Mouse (Mus musculus): Measurements from ENCODE around the gene Myh9.
A peak's percentile ranks its signal among the peaks of the same experiment; 100 is the strongest.
"Not testable (repeated sequence)": the region's sequence is repeated elsewhere in the genome, so short reads cannot be mapped to it uniquely, and the experiment has no call there.

The Myh9 gene

DNA sequence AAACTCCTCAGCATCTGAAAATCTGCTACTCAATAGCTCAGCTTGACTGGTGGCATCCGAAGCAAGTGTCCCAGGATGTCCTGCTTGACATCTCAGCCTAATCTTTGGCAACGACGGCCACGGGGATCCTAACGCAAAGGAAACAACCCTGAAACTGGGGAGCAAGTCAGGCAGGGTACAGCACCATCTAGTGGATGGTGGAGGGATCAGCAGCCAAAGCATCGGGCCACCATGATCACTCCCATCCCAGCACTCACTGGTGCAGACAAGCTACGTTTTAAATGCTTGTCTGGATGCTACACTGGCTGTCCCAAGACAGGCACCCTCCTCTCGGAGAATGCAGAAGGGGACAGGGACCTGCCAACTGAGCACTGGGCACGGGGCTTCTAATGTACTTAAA lies 85.1 kb downstream of the Myh9 start, which contains the start of gene Apol8:
Gene Apol8 (minus strand): TSS at position 156 of the 400 bp plus-strand sequence.
- peak; percentile 38 to 65 for DNase-seq (ENCODE audit: low spot score in 2 of 2)

DNA sequence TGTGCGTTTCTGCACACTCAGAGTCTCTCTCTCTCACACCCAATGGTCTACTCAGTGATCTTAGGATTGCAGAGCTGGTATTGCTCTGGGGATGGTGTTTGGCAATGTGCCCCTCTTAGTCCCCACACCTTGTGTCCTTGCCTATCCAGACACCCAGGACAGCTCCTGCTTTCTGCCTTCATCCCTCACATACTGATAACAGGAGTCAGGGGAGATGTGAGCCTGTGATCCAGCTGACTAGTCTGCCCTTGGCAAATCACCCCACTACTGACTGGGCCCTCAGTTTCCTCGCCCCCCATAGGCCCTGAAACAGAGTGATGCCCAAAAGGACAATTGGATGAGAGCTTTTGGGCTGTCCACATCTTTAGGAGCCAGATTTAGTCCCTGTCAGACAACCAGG lies 85.9 kb downstream of the Myh9 start:
- DNase-seq (ENCODE audit: low spot score in 2 of 2) = no peak

DNA sequence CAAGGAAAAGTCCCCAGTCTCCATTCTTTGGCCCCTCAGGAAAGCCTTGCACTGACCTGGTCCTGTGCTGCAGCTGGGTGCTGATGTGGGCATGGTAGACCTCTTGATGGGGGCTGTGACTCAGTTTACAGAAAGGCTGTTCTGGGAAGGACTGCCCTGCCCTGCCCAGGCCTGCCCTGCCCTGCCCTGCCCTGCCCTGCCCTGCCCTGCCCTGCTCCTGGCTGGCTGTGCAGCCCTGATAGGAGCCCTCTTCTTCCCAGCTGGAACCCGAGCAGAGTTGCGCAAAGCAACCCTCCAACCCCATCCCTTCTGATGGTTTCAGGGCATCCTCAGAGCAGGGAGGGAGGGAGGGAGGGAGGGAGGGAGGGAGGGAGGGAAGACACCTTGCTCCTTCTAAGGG lies 86.8 kb downstream of the Myh9 start:
- DNase-seq (ENCODE audit: low spot score in 2 of 2) = peak; percentile 50 to 70

- no peak for DNase-seq (ENCODE audit: low spot score in 2 of 2)
These were observed 89.5 kb downstream of the Myh9 start for GRCm38 (mm10) chr15:77752443-77752842.

GRCm38 (mm10) chr15:77750461-77750860 lies 91.5 kb downstream of the Myh9 start:
- DNase-seq (ENCODE audit: low spot score in 2 of 2) = peak in 1 of 2 experiments; percentile 48

DNA sequence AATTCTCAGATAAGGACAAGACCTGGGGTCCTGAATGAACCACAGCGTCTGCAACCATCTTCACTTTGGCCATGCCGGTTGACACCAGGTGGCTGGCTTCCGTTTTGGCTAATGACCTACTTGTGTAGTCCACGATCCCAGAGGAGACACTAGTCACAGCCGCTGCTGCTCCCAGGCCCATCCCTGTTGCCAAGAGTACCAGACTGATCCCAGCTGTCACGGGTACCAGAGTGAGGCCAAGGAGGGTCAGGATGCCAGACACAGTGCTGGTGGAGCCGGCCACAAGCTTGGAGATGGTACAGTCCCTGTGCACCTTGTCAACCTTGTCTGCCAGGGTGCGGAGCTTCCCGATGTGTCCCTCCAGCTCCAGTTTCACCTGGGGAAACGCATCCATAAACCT lies 92.3 kb downstream of the Myh9 start:
- no peak for DNase-seq (ENCODE audit: low spot score in 2 of 2)

DNA sequence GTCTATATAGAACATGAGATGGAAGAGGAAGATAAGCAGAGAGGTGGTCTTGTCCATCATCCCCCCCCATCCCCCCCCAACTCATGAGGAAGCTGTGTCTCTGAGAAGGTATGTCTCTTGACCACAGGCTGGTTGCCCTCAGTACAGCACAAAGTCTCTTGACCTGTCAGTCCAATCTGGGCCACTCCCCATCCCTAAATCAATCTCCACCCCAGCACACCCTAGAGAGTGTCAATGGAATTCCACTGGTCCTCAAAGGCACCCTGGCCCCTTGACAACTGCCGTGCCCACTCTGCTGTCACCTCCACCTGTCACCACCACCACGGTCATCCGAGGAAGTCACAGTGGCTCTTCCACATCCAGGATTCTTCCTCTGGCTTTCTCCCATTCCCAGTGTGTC lies 93.6 kb downstream of the Myh9 start:
- DNase-seq (ENCODE audit: low spot score in 2 of 2) = no peak

DNA sequence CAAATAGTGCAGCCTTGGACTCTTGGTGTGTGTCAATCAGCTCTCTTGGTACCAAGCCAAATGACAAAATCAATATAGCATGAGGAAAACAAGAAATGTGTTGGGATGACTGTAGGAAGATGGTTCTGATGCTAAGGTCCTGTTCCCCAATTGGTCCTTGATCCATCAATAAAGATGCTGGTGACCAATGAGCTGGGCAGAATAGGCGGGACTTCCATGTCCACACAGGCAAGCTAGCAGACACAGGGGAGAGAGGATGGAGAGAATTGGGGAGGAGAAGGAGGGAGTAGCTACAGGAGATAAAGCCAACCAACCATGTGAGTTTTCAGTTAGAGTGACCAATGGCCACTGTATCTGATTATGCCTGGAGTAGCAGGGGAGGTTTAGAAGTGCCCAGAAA lies 95.6 kb downstream of the Myh9 start:
- no peak for DNase-seq (ENCODE audit: low spot score in 2 of 2)

DNA sequence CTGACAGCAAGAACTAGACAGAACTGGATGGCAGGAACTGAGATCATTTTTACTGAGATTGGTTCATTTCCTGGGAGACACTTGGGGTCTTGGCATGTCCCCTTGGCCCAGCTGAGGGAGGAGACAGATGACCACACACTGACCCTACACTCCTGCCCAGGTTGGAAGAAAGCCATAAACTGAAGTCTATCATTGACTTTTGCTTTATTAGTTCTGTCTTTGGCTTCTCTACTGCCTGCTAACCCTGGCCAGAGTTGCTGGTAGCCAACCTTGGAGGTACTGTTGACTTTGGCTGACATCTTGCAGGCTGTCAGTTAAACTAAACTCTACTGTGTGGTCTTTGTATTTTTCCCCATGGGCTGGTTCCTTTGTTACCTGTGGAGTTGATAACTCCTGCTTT lies 96.9 kb downstream of the Myh9 start:
- DNase-seq (ENCODE audit: low spot score in 2 of 2) = no peak

DNA sequence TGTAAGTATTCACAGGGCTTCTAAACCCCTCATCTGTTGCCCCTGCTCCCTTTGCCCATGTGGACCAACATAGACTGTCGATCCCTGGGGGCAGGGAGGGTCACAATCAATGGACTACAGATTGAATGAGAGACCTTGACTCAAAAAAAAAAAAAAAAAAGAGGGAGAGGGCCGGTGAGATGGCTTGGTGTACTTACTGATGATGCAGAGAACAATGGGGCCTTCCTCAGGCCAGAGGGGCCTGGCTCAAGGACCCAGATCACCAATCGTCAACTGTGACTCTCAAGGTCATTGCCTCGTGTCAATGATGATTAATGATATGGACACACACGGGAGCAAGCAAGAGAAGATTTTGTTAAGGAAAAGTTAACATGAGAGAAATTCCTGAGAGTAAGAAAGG lies 97.3 kb downstream of the Myh9 start:
- DNase-seq (ENCODE audit: low spot score in 2 of 2) = no peak

GRCm38 (mm10) chr15:77741556-77741955 lies 100.4 kb downstream of the Myh9 start:
- not testable (repeated sequence) for DNase-seq (ENCODE audit: low spot score in 2 of 2)

DNA sequence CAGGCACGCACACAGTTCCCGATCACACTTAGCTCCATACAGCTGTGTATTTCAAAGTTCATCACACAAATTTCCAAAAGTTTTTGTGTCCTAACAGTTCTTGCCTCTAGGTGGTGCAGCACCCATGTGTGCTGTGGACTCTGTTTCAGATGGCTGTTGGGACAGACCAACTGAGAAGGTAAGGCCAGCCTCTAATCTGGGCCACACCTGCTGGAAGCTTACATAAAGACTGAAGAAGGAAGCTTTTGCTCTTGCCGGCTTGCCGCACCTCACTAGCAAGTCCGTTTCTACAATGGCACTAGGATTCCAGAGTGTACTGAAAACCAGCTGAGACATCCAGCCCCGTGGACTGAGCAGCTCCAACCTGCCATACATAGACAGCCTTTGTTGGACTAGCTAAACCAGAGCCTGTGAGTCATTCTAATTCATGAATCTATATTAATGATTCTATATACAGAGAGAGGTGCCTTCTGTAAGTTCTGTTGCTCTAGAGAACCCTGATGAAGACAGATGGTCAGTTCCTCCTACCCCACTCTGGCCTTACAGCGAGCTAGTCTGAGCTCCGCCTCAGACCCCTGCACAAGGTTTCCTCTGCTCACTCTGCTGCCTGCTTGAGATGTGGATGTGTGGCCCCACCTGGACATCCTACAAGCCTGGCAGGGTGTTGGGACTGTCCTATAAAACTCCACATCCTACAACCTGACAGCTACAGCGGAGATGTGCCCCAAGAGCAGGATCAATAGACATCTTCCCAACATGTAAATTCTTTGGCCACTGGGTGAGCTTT lies 101.3 kb downstream of the Myh9 start:
- DNase-seq (ENCODE audit: low spot score in 2 of 2) = no peak

DNA sequence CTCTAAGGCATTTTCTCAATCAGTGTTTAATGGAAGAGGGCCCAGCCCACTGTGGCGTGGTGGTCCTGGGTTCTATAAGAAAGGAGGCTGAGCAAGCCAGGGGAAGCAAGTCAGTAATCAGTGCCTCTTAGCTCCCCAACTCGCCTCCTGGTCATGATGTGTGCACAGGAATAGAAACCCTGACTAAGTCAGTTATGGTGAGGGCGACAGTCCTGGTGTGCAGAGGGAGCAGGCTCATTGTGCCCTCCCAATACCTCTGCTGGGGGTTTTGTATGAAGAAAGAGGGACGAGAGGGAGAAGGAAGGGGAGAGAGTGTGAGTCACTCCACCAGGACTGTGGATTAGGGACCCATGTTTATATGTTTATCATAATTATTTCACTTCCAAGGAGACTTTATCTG lies 108.1 kb downstream of the Myh9 start:
- not testable (repeated sequence) for DNase-seq (ENCODE audit: low spot score in 2 of 2)

- DNase-seq (ENCODE audit: low spot score in 2 of 2) = peak; percentile 48 to 50
These were observed 108.6 kb downstream of the Myh9 start for GRCm38 (mm10) chr15:77733380-77733779.

DNA sequence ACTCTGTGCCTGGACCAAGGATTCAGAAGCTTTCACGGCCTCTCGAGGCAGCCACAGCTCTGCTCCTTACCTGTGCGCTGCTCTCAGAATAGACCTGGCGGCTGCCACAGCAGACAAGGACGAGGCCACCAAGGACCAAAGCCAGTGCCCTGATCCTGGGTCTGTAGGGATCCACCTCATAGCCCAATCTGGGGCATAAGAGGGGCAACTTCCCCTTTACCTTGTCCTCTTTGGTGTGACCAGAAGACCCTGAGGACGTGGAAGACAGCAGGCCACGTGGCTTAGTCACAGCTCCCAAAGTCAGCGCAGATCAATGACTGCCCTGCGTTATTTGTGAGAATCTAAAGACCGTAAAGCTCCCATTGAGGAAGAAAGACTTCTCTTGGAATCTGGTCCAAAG lies 109.1 kb downstream of the Myh9 start:
- not testable (repeated sequence) for DNase-seq (ENCODE audit: low spot score in 2 of 2)

DNA sequence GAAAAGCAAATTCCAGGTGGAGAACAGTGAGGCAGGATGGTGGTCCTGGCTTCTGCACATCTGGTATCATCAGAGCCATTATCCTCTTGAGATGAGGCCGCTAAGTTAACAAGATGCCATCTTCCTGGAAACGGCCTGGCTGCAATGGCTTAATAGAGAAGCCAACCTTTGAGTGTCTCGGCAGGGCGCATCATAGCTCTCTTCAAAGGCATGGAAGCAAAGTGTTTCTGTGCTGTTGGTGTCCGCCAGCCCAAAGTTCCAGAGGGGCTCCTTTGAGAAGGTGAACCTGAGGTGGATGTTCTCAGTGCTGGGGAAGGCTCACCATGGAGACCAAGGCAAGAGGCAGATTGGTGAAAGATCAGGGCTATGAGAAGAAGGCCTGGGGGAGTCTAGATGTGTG lies 110.4 kb downstream of the Myh9 start:
- DNase-seq (ENCODE audit: low spot score in 2 of 2) = no peak

DNA sequence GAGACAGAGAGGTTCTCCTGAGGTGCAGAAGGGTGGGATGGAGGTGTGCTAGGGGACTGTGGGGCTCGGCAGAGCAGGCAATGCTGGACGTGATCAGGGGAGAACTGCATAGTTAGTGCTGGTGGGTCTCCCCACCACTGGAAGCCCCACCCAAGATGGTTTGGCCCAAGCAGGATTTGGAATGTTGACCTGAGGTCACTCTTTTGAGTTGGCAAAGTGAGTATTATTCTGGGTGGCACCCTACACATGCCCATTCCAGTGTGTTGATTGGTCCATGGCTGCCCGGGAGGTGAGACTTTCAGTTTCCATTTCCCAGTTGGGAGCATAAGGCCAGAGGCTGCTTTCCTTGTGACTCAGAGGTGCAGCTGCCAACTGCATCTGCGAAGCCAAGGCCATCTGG lies 113.2 kb downstream of the Myh9 start, which contains the start of gene Apol9b:
Gene Apol9b (plus strand): TSS at position 301 of the 400 bp plus-strand sequence.
- not testable (repeated sequence) for DNase-seq (ENCODE audit: low spot score in 2 of 2)

GRCm38 (mm10) chr15:77727745-77728144 lies 114.2 kb downstream of the Myh9 start:
- DNase-seq (ENCODE audit: low spot score in 2 of 2) = not testable (repeated sequence)

DNA sequence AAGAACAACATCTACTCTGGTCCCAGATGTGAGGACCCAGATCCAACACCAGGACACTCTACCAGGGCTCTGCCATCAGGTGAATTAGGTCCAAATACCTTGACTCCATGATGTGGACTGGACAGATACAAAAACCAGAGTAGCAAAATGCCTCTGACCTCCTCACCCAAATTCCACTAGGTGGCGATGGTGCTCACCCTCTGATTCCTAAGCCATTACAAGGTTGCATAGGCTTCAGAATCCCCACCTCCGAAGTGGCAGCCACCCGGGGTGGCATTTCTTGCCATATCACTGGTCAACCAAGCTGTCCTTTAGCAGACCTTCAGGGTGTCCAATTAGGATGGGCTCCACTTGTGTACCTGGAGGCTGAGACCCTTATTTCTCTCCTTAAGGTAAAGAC lies 114.8 kb downstream of the Myh9 start:
- not testable (repeated sequence) for DNase-seq (ENCODE audit: low spot score in 2 of 2)

GRCm38 (mm10) chr15:77725393-77726020 lies 116.5 kb downstream of the Myh9 start:
- DNase-seq (ENCODE audit: low spot score in 2 of 2) = not testable (repeated sequence)

DNA sequence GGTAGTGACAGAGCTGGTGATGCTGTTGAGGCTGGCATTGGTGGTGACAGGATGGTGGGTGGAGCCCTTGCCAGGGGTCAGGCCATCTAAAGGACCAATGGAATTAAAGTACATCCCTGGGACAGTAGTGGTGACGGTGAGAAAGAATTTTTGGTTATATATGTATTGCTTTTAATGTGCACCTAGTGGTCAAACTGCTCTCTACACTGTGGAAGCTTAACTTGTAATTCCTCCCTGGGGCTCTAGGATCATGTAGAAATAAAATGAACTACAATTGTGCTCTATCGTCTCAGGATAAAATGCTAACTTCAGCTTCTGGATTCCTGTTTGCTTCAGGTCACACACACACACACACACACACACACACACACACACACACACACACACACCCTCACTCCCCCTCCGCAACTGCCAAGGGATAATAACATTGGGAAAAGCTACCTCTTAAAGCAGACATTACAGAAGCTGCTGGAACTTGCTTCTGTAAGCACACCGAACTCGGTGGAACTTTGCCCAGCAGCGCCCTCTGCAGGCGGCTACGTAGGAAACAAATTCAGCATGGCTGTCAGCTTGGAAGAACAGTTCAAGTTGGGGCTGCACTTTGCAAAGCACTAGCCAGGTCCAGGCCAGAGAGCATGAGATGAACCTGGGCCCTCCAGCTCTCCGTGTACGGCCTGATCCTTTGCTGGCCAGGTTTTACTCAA lies 117.6 kb downstream of the Myh9 start:
- not testable (repeated sequence) for DNase-seq (ENCODE audit: low spot score in 2 of 2)

- DNase-seq (ENCODE audit: low spot score in 2 of 2) = not testable (repeated sequence)
These were observed 120.5 kb downstream of the Myh9 start for GRCm38 (mm10) chr15:77721509-77721908.

All from spleen, postnatal 36 days (tissue).